Mouse (Mus musculus) limb, embryonic 15.5 days (tissue): ENCODE results near the gene Gm4553. TPM values are rescaled to one million over a fixed set of nuclear protein-coding genes. Genes with fewer than 3 reads are reported as not detected.
"Not testable (repeated sequence)": the region's sequence is repeated elsewhere in the genome, so short reads cannot be mapped to it uniquely, and the experiment has no call there.

Experiments used
- ATAC-seq: fragments of 200-750 bp; cut with Nextera tagmentation; 2 replicates; pipeline ENCODE4 v1.8.0; 2017; ENCODE audit warnings: low read depth, moderate TSS enrichment; ENCODE audit not compliant: insufficient number of reproducible peaks, low FRiP score, low TSS enrichment
- H3K27ac ChIP-seq: fragments of 300-500 bp; sonication (generic); 2 replicates; pipeline ENCODE4 v1.5.1; 2015; ENCODE audit warnings: moderate library complexity, mild to moderate bottlenecking, inconsistent platforms
- H3K27me3 ChIP-seq: fragments of 300-500 bp; sonication (generic); 2 replicates; pipeline ENCODE4 v1.6.1; 2015; ENCODE audit warnings: inconsistent platforms
- H3K36me3 ChIP-seq: fragments of 300-500 bp; sonication (generic); 2 replicates; pipeline ENCODE4 v1.6.1; 2015; ENCODE audit warnings: inconsistent platforms
- H3K4me1 ChIP-seq: fragments of 300-500 bp; sonication (generic); 2 replicates; pipeline ENCODE4 v1.6.1; 2015; ENCODE audit warnings: inconsistent platforms
- H3K4me2 ChIP-seq: fragments of 300-500 bp; sonication (generic); 2 replicates; pipeline ENCODE4 v1.6.1; 2015; ENCODE audit warnings: mild to moderate bottlenecking, inconsistent platforms
- H3K4me3 ChIP-seq: fragments of 300-500 bp; sonication (generic); 2 replicates; pipeline ENCODE4 v1.5.1; 2015; ENCODE audit warnings: mild to moderate bottlenecking, inconsistent platforms
- H3K9ac ChIP-seq: fragments of 300-500 bp; sonication (generic); 2 replicates; pipeline ENCODE4 v1.6.1; 2015; ENCODE audit warnings: inconsistent platforms
- H3K9me3 ChIP-seq: fragments of 300-500 bp; sonication (generic); 2 replicates; pipeline ENCODE4 v1.6.1; 2016; ENCODE audit warnings: inconsistent platforms
- WGBS: fragments of 180-500 bp; shearing (Covaris S2); methylation state at CpG from one replicate; pipeline ENCODE4 v1.1.7; 2015; 5-methylcytosine and 5-hydroxymethylcytosine counted together
- polyA plus RNA-seq: library from polyadenylated mRNA; unstranded; fragments of >200 nt; fragmentation: Nextera tagmentation; extraction: Ambion mirVana; gene quantifications from 2 replicates; pipeline ENCODE4 v1.2.1, GENCODE M21; 2015

Gm4553 gene
- not detected in 2 replicates for polyA plus RNA-seq

DNA sequence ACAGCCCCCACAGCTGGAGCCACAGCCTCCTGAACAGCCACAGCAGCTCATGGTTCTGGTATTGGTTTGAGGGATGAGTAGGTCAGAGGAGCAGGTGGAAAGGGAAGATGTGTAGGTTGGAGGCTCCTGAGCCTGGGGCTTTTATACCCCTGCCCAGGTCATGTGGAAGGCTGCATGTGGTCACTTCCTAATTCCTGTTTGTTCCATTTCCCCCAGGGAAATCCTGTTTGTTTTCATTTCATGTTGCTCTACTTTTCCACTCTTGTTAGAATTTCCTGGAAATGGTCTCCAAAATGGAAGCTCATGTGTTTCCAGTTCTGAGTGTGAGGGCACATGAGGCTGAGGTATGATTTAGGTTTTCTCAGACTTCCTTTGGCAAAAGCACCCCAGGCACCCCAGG is at the start of gene Gm4553:
Gene Gm4553 (minus strand): TSS at position 101 of the 400 bp plus-strand sequence.
- not testable (repeated sequence) for H3K9me3 ChIP-seq, H3K4me2 ChIP-seq, H3K36me3 ChIP-seq, H3K27me3 ChIP-seq, ATAC-seq, H3K9ac ChIP-seq, H3K27ac ChIP-seq, H3K4me1 ChIP-seq, H3K4me3 ChIP-seq

DNA sequence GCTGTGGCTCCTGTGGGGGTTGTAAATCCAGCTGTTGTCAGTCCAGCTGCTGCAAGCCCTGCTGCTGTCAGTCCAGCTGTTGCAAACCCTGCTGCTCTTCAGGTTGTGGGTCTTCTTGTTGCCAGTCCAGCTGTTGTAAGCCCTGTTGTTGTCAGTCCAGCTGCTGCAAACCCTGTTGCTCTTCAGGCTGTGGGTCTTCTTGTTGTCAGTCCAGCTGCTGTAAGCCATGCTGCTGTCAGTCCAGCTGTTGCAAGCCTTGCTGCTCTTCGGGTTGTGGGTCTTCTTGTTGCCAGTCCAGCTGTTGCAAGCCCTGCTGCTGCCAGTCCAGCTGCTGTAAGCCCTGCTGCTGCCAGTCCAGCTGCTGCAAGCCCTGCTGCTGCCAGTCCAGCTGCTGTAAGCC is 46.6 kb upstream of the Gm4553 start:
- ATAC-seq, H3K9me3 ChIP-seq, H3K27ac ChIP-seq, H3K4me2 ChIP-seq, H3K4me3 ChIP-seq, H3K27me3 ChIP-seq, H3K9ac ChIP-seq, H3K4me1 ChIP-seq, H3K36me3 ChIP-seq: not testable (repeated sequence)
- WGBS: 54% methylated on average over 1 of the region's 1 CpGs

DNA sequence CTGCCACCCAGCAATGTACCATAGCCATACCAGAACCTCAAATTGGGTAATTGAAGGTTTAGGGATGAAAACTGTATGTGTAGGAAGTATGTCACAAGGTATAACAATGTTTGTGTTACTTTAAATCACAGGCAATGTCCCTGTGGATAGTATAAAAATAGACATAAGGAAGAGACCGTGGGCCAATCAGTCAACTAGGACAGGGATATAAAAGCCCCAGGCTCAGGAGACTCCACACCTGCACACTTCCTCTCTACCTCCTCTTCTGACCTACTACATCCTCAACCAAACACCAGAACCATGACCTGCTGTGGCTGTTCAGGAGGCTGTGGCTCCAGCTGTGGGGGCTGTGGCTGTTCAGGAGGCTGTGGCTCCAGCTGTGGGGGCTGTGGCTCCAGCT is 46.0 kb upstream of the Gm4553 start, which contains the start of gene Gm7579:
Gene Gm7579 (plus strand): TSS at position 301 of the 400 bp plus-strand sequence.
- no peak for ATAC-seq
- Histone ChIP-seq H3K36me3 (no peaks in the 10 kb centered on the region), H3K4me1 (no peaks in the 10 kb centered on the region), H3K4me3 (no peak within 1 kb of the TSS), H3K27ac (no peak within 1 kb of the TSS), H3K9ac (no peak within 1 kb of the TSS), H3K27me3 (no peaks in the 10 kb centered on the region), H3K9me3 (no peaks in the 10 kb centered on the region), H3K4me2 (no peak within 1 kb of the TSS)
- WGBS: 73% methylated on average over 1 of the region's 1 CpGs

DNA sequence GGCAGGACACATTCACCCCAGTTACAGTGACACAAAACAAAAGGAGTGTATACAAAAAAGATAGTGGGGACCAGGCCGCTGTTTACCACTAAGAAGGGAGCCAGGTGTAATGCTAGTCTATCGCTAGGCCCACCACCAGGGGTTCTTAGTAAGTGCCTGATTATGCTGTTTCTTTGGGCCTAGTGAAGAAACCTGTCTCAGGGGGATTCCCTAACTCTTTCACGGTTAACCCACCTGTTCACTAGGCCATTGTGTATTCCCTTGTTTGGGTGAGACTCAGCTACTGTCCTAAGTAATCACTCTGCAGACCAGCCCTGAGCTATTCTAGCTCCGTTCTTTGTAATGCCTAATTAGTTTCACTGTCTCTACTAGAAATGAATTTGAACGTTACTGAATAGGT is 41.4 kb upstream of the Gm4553 start:
- WGBS: 79% methylated on average over 5 of the region's 5 CpGs
- not testable (repeated sequence) for H3K36me3 ChIP-seq, H3K4me3 ChIP-seq, H3K4me1 ChIP-seq, H3K4me2 ChIP-seq, H3K27ac ChIP-seq, H3K9ac ChIP-seq, H3K27me3 ChIP-seq, ATAC-seq, H3K9me3 ChIP-seq

DNA sequence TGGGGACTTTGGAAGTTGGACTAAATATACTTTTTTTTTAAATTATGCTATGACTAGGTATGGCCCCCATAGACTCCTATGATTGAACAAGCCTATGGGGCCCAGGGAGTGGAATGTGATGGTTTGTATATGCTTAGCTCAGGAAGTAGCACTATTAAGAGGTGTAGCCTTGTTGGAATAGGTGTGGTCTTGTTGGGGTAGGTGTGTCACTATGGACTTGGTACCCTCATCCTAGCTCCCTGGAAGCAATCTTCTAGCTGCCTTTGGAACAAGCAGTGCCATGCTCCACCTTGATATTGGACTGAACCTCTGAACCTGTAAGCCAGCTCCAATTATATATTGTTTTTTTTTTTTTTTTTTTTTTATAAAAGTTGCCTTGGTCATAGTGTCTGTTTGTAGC is 39.9 kb upstream of the Gm4553 start:
- Histone ChIP-seq H3K4me3 (no peak overlapping the region), H3K9ac (no peak overlapping the region), H3K27me3 (no peaks in the 10 kb centered on the region), H3K4me2 (no peak overlapping the region), H3K4me1 (no peaks in the 10 kb centered on the region), H3K27ac (no peak overlapping the region), H3K9me3 (no peaks in the 10 kb centered on the region), H3K36me3 (no peaks in the 10 kb centered on the region)
- no peak for ATAC-seq

DNA sequence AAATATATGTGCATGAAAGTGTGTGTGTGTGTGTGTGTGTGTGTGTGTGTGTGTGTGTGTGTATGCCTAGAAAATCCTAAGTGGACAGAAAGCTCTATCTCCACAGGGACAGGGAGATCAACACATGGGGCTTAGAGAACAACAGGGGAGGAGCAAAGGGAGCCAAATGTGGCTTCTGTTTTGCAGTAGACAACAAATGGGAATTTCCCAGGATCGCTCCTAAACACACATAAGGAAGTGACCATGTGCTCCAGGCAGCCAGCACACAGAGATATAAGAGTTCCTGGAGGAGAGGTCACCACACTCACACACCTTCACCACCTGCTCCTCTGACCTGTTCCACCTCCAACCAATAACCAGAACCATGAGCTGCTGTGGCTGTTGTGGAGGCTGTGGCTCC is 35.5 kb upstream of the Gm4553 start, which contains the start of gene Krtap5-3:
Gene Krtap5-3 (plus strand): TSS at position 301 of the 400 bp plus-strand sequence.
- Histone ChIP-seq H3K27me3 (no peaks in the 10 kb centered on the region), H3K4me2 (no peak within 1 kb of the TSS), H3K9me3 (no peaks in the 10 kb centered on the region), H3K4me1 (no peaks in the 10 kb centered on the region), H3K9ac (no peak within 1 kb of the TSS), H3K36me3 (no peaks in the 10 kb centered on the region), H3K4me3 (no peak within 1 kb of the TSS), H3K27ac (no peak within 1 kb of the TSS)
- no peak for ATAC-seq
- WGBS: 41% methylated on average over 1 of the region's 1 CpGs

DNA sequence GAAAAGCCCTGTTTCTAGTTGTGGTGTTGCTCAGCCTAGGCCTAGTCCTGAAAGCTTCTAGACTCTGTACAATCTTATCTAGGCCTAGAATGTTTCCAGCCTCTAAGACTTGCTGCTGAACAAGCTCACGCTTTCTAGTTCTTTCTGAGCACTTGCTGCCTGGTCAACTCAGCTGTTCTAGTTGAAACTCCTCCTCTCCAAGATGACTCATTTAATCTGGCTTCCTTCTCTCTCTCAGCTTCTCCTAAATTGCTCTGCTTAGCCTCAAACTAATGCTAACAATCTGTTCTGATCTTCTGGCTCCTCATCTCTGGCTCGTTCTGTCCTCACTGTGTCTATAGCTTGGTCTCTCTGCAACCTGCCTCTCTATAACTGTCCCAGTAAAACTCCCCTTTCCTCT is 33.2 kb upstream of the Gm4553 start:
- Histone ChIP-seq H3K4me2 (no peak overlapping the region), H3K9me3 (no peaks in the 10 kb centered on the region), H3K9ac (no peak overlapping the region), H3K4me1 (no peaks in the 10 kb centered on the region), H3K27me3 (no peaks in the 10 kb centered on the region), H3K36me3 (no peaks in the 10 kb centered on the region), H3K4me3 (no peak overlapping the region), H3K27ac (no peak overlapping the region)
- no peak for ATAC-seq
- 82% methylated on average over 2 of the region's 2 CpGs for WGBS

GRCm38 (mm10) chr7:142190289-142190688 is 24.8 kb upstream of the Gm4553 start, which contains the start of gene Gm10153:
Gene Gm10153, minus strand, starts transcription at chr7:142190389.
- no peaks in the 10 kb centered on the region for H3K9me3 ChIP-seq
- H3K27ac ChIP-seq: no peak within 1 kb of the TSS
- no peak within 1 kb of the TSS for H3K9ac ChIP-seq
- 36% methylated on average over 2 of the region's 2 CpGs for WGBS
- no peak within 1 kb of the TSS for H3K4me3 ChIP-seq
- no peaks in the 10 kb centered on the region for H3K36me3 ChIP-seq
- ATAC-seq: no peak
- H3K27me3 ChIP-seq: no peaks in the 10 kb centered on the region
- H3K4me2 ChIP-seq: no peak within 1 kb of the TSS
- H3K4me1 ChIP-seq: no peaks in the 10 kb centered on the region

DNA sequence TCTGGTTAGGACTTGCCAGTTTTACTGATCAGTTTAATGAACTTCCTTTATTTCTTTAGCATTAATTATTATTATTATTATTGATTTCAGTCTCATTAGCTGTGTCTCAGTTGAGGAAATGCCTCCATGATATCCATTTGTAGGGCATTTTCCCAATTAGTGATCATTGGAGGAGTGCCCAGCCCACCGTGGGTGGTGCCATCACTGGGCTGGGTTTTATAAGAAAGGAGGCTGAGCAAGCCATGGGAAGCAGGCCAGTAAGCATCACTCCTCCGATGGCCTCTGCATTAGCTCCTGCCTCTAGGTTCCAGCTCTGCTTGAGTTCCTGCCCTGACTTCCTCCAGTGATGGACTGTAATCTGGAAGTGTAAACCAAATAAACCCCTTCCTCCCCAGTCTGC is 22.6 kb upstream of the Gm4553 start:
- no peak for ATAC-seq
- Histone ChIP-seq H3K4me2 (no peak overlapping the region), H3K4me3 (no peak overlapping the region), H3K4me1 (no peaks in the 10 kb centered on the region), H3K27me3 (no peaks in the 10 kb centered on the region), H3K9ac (no peak overlapping the region), H3K9me3 (no peaks in the 10 kb centered on the region), H3K27ac (no peak overlapping the region), H3K36me3 (no peaks in the 10 kb centered on the region)
- 54% methylated on average over 2 of the region's 2 CpGs for WGBS

- Histone ChIP-seq H3K4me1 (no peaks in the 10 kb centered on the region), H3K4me3 (no peak overlapping the region), H3K9ac (no peak overlapping the region), H3K27me3 (no peaks in the 10 kb centered on the region), H3K27ac (no peak overlapping the region), H3K9me3 (no peaks in the 10 kb centered on the region), H3K36me3 (no peaks in the 10 kb centered on the region), H3K4me2 (no peak overlapping the region)
- 47% methylated on average over 1 of the region's 1 CpGs for WGBS
- no peak for ATAC-seq
Measured at GRCm38 (mm10) chr7:142181021-142181420, 15.5 kb upstream of the Gm4553 start.

DNA sequence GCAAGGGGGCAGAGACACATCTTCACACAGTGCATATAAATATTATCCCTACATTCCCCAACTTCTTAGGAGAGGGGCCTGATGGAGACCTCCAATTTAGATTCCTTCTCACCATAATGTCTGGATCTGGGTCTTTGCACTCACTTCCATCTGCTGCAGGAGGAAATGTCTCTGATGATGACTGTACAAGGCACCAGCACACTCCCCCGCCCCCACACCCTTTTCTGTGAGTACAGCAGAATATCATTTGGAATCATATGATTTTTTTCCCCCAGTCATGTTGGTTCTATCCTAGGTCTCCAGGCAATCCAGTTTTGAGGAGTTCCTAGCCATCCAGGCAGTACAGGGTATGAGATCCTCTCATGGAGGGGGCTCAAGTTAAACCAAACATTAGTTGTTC is 13.1 kb upstream of the Gm4553 start:
- no peak overlapping the region for H3K9ac ChIP-seq
- no peaks in the 10 kb centered on the region for H3K27me3 ChIP-seq
- H3K36me3 ChIP-seq: no peaks in the 10 kb centered on the region
- no peaks in the 10 kb centered on the region for H3K4me1 ChIP-seq
- H3K9me3 ChIP-seq: no peaks in the 10 kb centered on the region
- WGBS: 83% methylated on average over 1 of the region's 1 CpGs
- H3K27ac ChIP-seq: no peak overlapping the region
- H3K4me2 ChIP-seq: no peak overlapping the region
- no peak for ATAC-seq
- H3K4me3 ChIP-seq: no peak overlapping the region

DNA sequence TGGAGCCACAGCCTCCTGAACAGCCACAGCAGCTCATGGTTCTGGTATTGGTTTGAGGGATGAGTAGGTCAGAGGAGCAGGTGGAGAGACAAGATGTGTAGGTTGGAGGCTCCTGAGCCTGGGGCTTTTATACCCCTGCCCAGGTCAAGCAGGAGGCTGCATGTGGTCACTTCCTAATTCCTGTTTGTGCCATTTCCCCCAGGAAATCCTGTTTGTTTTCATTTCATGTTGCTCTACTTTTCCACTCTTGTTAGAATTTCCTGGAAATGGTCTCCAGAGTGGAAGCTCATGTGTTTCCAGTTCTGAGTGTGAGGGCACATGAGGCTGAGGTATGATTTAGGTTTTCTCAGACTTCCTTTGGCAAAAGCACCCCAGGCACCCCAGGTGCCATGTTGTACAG is 10.4 kb upstream of the Gm4553 start, which contains the start of gene Krtap5-2:
Gene Krtap5-2 (minus strand): TSS at position 101 of the 400 bp plus-strand sequence.
- ATAC-seq: not testable (repeated sequence)

GRCm38 (mm10) chr7:142169836-142170235 is 4.3 kb upstream of the Gm4553 start:
- H3K9me3 ChIP-seq: no peaks in the 10 kb centered on the region
- H3K36me3 ChIP-seq: no peaks in the 10 kb centered on the region
- no peak overlapping the region for H3K4me3 ChIP-seq
- no peak overlapping the region for H3K27ac ChIP-seq
- no peak overlapping the region for H3K9ac ChIP-seq
- H3K27me3 ChIP-seq: no peaks in the 10 kb centered on the region
- no peaks in the 10 kb centered on the region for H3K4me1 ChIP-seq
- no peak for ATAC-seq
- 45% methylated on average over 3 of the region's 3 CpGs for WGBS
- no peak overlapping the region for H3K4me2 ChIP-seq

More for the DNA sequence above, 10.4 kb upstream of the Gm4553 start, which contains the start of gene Krtap5-2:
- not testable (repeated sequence) for H3K4me1 ChIP-seq, H3K27me3 ChIP-seq, H3K9ac ChIP-seq, H3K9me3 ChIP-seq, H3K36me3 ChIP-seq, H3K4me2 ChIP-seq, H3K27ac ChIP-seq, H3K4me3 ChIP-seq
